Mouse (Mus musculus) cerebellum, adult (tissue): Measurements from ENCODE around the gene Canx.
"Not testable (repeated sequence)": the region's sequence is repeated elsewhere in the genome, so short reads cannot be mapped to it uniquely, and the experiment has no call there.

Experiments
- ATAC-seq: cut with Nextera tagmentation; 2 replicates; pipeline ENCODE4 v1.9.2; 2017; ENCODE audit warnings: mild to moderate bottlenecking, moderate library complexity, mixed read lengths; ENCODE audit not compliant: insufficient number of reproducible peaks, low FRiP score, low TSS enrichment

Gene Canx

GRCm38 (mm10) chr11:50336891-50337290 lies 11.4 kb upstream of the Canx start:
- no peak for ATAC-seq

DNA sequence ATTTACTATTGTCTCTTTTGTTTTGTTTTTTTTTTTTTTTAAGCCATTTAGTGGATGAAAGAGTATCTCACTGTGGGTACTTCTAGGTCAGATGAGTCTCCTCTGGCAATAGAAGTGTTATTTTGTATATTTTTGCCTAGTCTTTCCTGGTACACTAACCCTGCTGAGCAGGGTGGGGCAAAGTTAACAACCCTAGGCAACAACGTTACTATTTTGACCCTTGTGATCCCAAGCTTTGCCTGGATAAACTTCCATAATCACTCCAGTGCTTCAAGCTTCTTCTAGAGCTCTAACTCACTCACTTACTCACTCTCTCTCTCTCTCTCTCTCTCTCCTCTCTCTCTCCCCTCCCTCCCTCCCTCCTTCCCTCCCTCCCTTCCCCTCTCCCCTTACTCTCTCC lies 10.7 kb upstream of the Canx start:
- ATAC-seq: no peak

DNA sequence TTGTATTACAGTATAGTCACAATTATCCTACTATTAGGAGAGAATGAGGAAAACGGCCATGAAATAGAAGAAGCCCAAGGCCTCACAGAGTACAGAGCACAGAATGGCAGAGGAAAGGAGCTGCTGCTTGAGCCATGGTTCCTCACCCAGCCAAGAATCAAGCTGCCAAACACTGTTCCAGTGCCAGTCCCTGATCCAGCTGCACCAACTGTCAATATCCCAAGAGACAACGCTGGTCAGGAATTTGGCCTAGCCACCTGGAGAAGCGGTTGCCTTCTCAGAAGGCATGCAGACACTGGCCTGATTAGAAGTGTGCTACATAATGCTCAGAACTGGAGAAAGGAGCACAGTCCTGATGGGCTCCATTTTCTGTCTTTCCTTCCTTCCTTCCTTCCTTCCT lies 7.7 kb upstream of the Canx start:
- ATAC-seq: no peak

DNA sequence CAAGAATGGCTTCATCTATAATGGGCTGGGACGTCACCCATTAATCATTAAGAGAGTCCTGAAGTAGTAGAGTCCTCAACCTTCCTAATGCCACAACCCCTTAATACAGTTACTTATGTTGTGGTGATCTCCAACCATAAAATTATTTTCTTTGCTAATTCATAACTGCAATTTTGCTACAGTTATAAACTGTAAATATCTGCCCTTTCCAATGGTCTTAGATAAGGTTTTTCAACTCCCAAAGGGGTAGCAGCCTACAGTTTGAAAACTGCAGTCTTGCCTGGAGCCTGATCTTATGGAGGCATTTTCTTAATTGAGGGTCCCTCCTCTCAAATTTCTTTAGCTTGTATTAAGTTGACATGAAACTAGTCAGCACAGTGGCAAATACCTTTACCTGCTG lies 3.9 kb upstream of the Canx start:
- no peak for ATAC-seq

DNA sequence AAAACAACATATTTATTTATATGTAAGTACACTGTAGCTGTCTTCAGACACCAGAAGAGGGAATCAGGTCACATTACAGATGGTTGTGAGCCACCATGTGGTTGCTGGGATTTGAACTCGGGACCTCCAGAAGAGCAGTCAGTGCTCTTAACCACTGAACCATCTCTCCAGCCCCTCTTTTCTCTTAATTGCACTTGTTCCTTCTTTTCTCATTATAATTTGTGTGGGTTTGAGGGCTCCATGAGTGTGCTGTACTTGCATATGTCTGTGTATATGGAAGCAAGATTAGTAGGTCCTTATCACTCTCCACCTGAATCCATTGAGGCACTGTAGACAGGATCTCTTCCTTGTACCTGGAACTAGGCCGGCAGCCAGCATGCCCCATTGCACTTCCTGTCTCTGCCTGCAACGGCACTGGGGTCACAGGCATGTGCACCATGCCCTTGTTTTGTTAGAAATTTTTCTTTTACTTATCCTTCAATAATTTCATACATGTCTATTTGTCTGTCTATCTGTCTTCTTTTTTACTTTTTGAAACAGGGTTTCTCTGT lies 2.7 kb upstream of the Canx start:
- ATAC-seq: no peak

GRCm38 (mm10) chr11:50326302-50326966 lies 961 bp upstream of the Canx start:
- ATAC-seq: no peak

- ATAC-seq: peak; percentile 20; the same call in 1 of the 2 replicates
Measured at GRCm38 (mm10) chr11:50324751-50325471, 562 bp downstream of the Canx start.

DNA sequence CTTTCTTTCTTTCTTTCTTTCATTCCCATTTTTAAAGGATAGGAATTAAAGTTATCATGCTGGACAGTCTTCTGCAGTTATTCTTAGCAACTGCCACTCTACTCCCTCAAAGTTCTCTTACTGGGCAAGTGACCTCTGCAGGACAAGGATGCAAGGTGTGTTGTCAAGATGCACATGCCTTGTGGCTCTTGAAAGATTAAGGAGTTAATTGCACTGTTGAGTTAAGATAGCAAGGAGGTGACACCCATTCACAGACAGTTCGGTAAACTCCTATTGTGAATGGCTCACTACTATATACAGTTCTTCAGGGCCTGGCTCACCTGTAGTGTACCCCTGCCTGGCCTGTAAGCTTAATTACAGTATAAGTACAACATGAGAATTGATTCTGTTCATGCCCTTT lies 1.6 kb downstream of the Canx start:
- no peak for ATAC-seq

DNA sequence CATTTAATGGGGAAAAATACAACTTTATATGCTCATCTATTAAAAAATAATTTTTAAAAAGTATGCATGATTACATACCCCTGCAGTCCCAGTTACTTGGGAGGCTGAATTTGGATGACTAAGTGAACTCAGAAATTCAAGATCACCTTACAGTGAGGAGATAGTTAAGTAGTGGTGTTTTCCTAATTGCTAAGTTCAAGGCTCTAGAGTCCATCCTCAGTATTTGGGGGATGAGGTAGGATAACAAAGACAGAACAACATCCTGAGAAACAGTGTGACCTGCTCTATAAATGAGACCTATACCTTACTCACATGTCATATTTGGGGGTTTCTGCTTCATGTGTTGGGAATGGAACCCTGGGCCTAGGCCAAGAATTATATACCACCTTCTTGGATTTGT lies 3.1 kb downstream of the Canx start:
- ATAC-seq: no peak

GRCm38 (mm10) chr11:50321239-50321638 lies 4.2 kb downstream of the Canx start:
- ATAC-seq: no peak

DNA sequence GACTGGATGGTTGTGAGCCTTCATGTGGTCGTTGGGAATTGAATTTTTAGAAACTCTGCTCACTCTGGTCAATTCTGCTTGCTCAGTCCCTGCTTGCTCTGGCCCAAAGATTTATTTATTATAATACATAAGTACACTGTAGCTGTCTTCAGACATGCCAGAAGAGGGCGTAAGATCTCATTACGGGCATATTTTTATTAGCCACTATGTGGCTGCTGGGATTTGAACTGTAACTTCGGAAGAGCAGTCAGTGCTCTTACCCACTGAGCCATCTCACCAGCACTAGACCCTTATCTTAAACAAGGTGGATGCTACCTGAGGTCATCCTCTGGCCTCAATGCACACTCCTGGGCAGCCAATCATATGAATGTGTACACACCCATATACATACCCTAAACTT lies 6.1 kb downstream of the Canx start:
- ATAC-seq: not testable (repeated sequence)

DNA sequence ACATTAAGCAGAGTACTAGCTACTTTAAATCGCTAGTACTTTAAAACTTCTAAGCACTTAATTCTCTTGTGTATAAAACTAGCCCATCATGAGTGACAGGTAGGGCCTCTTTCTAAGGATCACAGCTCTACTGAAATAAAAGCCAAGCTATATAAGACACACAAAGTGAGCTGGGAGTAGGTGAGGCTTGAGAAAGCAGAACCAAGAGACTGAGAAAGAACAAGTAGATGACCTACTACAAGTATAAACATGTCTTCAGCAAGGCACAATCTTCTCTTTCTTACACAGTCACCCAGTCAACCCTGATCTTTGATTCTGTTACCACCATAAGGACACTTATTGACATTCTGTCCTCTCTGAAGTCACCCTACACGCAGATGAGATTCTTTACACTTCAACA lies 12.7 kb downstream of the Canx start:
- ATAC-seq: no peak

GRCm38 (mm10) chr11:50303406-50303805 lies 22.1 kb downstream of the Canx start:
- ATAC-seq: no peak

GRCm38 (mm10) chr11:50292190-50292855 lies 33.1 kb downstream of the Canx start, which contains the start of gene Maml1:
Maml1 (minus strand) TSS chr11:50292311.
- peak; percentile 99 for ATAC-seq

- peak; percentile 60; the same call in 1 of the 2 replicates for ATAC-seq
Measured at GRCm38 (mm10) chr11:50291321-50292165, 33.9 kb downstream of the Canx start.

GRCm38 (mm10) chr11:50290486-50291225 lies 34.8 kb downstream of the Canx start:
- ATAC-seq: no peak

DNA sequence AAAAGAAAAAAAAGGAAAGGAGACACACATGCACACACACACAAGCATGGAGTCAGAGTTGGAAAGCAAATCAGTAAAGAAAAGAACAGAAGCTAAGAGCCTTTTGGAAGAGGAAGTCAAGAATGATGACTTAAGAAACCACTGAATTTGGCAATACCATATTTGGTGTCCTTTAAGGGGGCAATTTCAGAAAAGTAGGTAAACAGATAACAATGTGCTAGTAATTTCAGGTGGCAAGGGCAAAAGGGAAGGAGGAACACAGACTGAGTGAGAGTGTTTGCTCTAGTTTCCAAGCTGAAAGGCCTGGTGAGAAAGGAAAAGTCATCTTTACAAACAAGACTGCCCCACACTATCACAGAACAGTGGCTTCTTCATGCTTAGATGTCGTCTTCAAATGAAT lies 39.0 kb downstream of the Canx start:
- ATAC-seq: no peak

GRCm38 (mm10) chr11:50285696-50286095 lies 39.8 kb downstream of the Canx start:
- ATAC-seq: no peak

GRCm38 (mm10) chr11:50285263-50285662 lies 40.2 kb downstream of the Canx start:
- no peak for ATAC-seq

GRCm38 (mm10) chr11:50280053-50280452 lies 45.4 kb downstream of the Canx start:
- ATAC-seq: no peak
